Comparison of ENCODE assay signal across 14 mouse cellular contexts in genomic region chr17:14228381-14228780, GRCm38 (mm10). TPM values are rescaled to one million over a fixed set of nuclear protein-coding genes. Genes with fewer than 3 reads are reported as not detected.
"Had no signal": no experiment of that assay in that cellular context is flagged by ENCODE, and none has a peak within 500 bp of the region (broad histone marks: within the 10 kb centered on the region; RNA-seq: fewer than 3 reads in every experiment).

No protein-coding gene starts in this region.

- H3K4me3 ChIP-seq: left cerebral cortex, adult 2 months; limb, embryonic 15.5 days; midbrain, embryonic 13.5 days; myocyte; neural tube, embryonic 15.5 days had no signal

- H3K4me1 ChIP-seq: midbrain, embryonic 13.5 days had no signal

- ATAC-seq: midbrain, embryonic 13.5 days had no signal

- H3K27ac ChIP-seq: hindbrain, embryonic 14.5 days; kidney, postnatal 0 days; left cerebral cortex, adult 2 months; limb, embryonic 15.5 days; liver, embryonic 14.5 days; midbrain, embryonic 13.5 days; neural tube, embryonic 15.5 days; stomach, postnatal 0 days had no signal

- H3K9me3 ChIP-seq: limb, embryonic 15.5 days; midbrain, embryonic 13.5 days; neural tube, embryonic 15.5 days had no signal

- H3K9ac ChIP-seq: hindbrain, embryonic 14.5 days; limb, embryonic 15.5 days; liver, embryonic 14.5 days; midbrain, embryonic 13.5 days; neural tube, embryonic 15.5 days had no signal

- H3K27me3 ChIP-seq: midbrain, embryonic 13.5 days had no signal

- H3K4me2 ChIP-seq: hindbrain, embryonic 14.5 days; limb, embryonic 15.5 days; midbrain, embryonic 13.5 days; neural tube, embryonic 15.5 days had no signal

- DNase-seq: lung, adult 18-20 months; right cerebral cortex, adult 18-20 months; right cerebral cortex, postnatal 25 days; thymus, postnatal 14 days had no signal

- H3K36me3 ChIP-seq: limb, embryonic 15.5 days; midbrain, embryonic 13.5 days; neural tube, embryonic 15.5 days had no signal

RNA-seq across cellular contexts. Expression of gene Dact2, which starts 24.3 kb away (rescaled TPM):
- total RNA-seq: megakaryocyte-erythroid progenitor cell, adult 5-6 weeks had no signal

RNA-seq across cellular contexts. Expression of gene Smoc2, which starts 50.9 kb away (rescaled TPM):
- total RNA-seq: megakaryocyte-erythroid progenitor cell, adult 5-6 weeks had no signal
